Mouse (Mus musculus): ENCODE results near the gene Gp1ba.

Gp1ba gene

DNA sequence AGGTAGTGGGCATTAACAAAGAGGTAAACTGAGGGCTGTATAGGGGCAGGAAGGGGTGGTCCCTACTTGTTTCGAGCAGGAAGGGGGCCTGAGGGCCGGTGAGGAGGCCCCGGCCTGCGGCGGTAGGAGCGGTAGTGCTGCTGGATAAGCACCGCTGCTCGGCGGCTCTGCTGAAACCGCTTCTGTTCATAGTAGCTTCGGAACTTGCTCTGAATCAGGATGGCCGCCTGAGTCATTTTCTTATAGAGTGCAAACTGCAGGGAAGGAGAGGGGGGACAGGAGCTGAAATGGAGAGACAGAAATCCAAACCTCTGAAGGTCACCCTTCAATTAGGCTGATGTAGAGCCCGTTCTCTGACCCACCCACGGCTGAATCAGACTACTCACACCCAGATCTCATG is 31.6 kb downstream of the Gp1ba start:
- DNase-seq (ENCODE audit: low spot score): no peak

- no peak for DNase-seq (ENCODE audit: low spot score)
These were observed 32.6 kb downstream of the Gp1ba start for GRCm38 (mm10) chr11:70671333-70672047.

GRCm38 (mm10) chr11:70674014-70674413 is 35.1 kb downstream of the Gp1ba start:
- no peak for DNase-seq (ENCODE audit: low spot score)

- no peak for DNase-seq (ENCODE audit: low spot score)
These were observed 35.6 kb downstream of the Gp1ba start for GRCm38 (mm10) chr11:70674501-70674900.

DNA sequence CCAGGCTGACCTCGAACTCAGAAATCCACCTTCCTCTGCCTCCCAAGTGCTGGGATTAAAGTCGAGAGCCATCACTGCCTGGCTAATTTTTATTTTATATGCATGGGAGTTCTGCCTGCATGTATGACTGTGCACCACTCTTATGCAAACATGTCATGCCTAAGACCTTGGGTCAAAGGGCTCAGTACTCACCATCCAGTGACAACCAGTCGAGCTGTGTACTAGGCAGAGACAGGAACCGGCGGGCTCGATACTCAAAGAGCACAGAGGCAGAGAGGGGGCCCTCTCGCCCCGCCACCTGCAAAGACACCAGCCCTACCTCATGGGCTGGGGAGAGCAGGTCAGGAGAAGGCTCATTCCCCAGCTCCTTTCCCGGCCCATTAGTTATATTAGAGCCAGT is 39.2 kb downstream of the Gp1ba start:
- DNase-seq (ENCODE audit: low spot score): no peak

GRCm38 (mm10) chr11:70678576-70678975 is 39.7 kb downstream of the Gp1ba start:
- DNase-seq (ENCODE audit: low spot score): no peak

GRCm38 (mm10) chr11:70679361-70679760 is 40.4 kb downstream of the Gp1ba start:
- no peak for DNase-seq (ENCODE audit: low spot score)

GRCm38 (mm10) chr11:70679894-70680293 is 41.0 kb downstream of the Gp1ba start:
- DNase-seq (ENCODE audit: low spot score): no peak

GRCm38 (mm10) chr11:70681170-70681569 is 42.2 kb downstream of the Gp1ba start:
- no peak for DNase-seq (ENCODE audit: low spot score)

- no peak for DNase-seq (ENCODE audit: low spot score)
These were observed 43.1 kb downstream of the Gp1ba start for GRCm38 (mm10) chr11:70681897-70682581.

DNA sequence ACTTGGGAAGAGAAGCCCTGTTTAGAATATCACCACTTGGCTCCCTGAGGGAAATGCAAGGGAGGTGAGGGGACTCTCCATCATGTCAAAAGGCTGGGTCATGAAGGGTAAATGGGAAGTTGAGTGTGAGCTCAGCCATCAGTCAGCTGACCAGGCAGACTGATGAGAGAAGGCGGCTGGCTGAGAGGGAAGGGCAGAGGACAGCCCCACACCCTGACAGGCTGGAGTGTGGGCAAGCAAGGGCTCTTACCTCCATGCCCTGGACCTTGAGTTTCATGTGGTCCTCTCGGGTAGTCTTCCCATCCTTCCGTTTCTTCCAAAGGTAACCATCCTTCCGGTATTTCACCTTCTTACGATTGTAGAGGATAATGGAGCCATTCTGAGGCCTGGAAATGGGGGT is 44.7 kb downstream of the Gp1ba start:
- no peak for DNase-seq (ENCODE audit: low spot score)

DNA sequence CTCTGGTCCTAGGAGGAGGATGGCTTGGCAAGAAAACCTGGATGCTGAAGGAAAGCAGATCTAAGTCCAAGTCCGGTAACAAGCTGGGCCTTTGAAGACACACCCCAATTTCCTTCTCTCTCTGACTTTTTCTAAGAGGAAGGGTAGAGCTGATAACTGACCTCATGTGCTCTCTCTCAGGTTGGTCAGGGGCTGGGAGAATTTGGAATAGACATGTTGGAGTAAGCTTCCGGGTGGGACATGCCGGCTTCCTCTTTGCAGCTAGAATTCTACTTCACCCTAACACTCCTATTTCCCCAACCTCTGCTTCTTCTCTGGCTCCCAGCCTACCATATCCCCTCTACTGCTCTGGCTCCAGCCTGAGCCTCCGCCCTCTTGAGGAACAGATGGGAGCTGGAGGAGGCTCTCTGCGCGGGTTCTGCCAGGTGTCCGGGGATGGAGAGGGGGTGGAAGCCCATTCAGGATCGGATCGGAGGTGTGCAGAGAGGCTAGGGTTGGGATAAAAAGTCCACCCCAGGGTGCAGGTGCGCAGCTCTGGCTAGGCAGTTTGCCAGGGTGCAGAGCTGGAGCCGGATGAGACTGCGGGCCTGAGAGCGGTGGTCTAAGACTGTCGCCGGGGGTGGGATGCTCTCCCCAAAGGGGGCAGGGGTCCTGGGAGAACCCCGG is 48.1 kb downstream of the Gp1ba start:
- DNase-seq (ENCODE audit: low spot score): no peak

- DNase-seq (ENCODE audit: low spot score): peak; percentile 63
These were observed 48.8 kb downstream of the Gp1ba start, which contains the start of gene Camta2 for GRCm38 (mm10) chr11:70687601-70688199. Camta2 (minus strand) TSS chr11:70688105.

- no peak for DNase-seq (ENCODE audit: low spot score)
These were observed 49.5 kb downstream of the Gp1ba start for GRCm38 (mm10) chr11:70688372-70688771.

DNA sequence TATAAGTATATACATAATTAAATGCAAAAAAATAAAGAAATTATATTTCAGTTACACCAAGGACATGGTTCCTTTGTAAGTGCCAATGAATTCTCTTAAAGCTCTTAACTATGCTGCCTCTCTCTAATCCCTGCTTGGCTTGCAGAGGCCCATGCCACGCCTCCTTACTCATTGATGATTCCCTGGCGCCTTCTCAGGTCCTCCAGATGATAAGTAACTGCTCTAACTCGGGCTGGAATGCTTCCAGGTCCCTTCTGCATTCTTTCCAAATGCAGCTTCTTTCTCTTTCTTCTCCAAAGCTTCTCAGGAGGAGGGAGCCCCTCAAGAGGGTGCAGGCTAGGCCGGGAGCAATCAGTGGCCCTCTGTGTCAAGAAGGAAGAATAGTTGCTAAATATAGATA is 50.7 kb downstream of the Gp1ba start:
- no peak for DNase-seq (ENCODE audit: low spot score)
